Mouse (Mus musculus) spleen, adult 12 weeks (tissue): ENCODE data around the gene Gm27235.
"Not testable (repeated sequence)": the region's sequence is repeated elsewhere in the genome, so short reads cannot be mapped to it uniquely, and the experiment has no call there.

Experiments used
- DNase-seq: peaks from one replicate; pipeline ENCODE4 v3.0.0; 2022; ENCODE audit warnings: low spot score

The Gm27235 gene

DNA sequence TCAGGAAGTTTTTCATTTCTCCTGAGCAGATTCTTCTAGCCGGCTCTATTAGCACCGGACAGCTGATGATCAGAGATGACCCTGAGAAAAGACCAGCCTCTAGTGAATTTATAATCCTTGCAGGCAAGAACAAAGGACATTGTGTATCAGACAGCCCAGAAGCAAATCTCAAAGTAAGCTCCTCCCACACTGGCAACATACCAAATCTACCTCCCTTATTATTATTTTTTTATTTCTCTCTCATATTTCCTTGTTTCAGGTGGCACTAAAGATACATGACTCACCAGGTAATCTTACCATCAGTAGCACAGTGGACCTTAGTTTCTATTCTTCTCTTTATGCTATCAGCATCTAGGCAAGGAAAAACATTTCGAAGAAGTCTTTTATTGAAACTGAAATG lies at the start of gene Gm27235, which contains the start of gene D730048I06Rik:
Gm27235 (minus strand) TSS at position 101 of the 400 bp plus-strand sequence.
D730048I06Rik (minus strand) TSS at position 112 of the 400 bp plus-strand sequence.
- DNase-seq = no peak

DNA sequence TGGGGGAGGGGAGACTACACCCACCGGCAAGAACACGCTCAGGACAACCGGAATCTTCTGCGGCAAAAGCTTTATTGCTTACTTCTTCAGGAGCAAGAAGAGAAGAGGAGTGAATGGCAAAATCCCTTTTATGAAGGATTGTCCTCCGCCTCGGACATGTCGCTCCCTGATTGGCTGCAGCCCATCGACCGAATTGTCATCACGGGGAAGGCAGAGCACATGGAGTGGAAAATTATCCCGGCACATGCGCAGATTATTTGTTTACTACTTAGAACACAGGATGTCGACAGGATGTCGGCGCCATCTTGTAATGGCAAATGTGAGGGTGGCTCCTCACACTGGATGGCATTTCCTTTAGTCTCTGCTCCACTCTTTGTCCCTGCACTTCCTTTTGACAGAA lies 28.0 kb upstream of the Gm27235 start:
- not testable (repeated sequence) for DNase-seq

DNA sequence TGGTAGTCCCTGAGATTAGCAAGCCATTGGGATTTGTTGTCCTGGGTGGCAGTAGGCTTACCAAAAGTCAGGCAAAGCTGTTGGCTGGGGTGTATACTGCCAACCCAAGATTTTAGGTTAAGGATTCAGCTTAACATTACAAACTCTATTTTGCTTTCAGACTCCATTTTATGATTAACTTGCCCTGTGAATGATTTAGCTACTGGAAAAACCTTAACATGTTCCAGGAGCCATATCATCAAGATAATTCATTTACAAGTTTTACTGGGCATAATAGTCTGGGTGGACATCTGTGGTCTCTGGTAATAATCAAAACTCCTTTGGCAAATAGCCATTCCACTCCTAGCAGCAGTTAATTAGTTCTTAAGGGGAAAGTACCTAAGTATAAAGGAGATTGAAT lies 8.2 kb upstream of the Gm27235 start:
- no peak for DNase-seq

DNA sequence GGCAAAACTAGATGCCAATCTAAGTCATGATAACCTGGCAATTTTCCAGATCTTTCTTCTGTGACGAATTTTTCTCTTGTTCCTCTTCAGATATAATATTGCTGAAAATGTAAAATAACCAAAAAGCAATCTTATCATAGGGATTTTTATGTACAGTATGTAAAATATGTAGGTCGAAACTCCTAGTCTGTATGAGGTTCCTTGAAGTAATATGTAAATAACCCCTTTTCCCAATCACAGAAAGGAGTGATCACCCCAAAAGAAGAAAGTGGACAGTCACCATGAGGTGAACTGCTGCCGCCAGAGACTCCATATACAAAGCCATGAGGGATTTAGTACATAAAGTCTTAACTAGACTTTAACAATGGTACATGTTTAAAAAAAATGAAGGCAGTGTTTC lies 11.9 kb downstream of the Gm27235 start, which contains the start of gene Gm17727:
Gm17727 (minus strand) TSS at position 101 of the 400 bp plus-strand sequence.
- DNase-seq = no peak

DNA sequence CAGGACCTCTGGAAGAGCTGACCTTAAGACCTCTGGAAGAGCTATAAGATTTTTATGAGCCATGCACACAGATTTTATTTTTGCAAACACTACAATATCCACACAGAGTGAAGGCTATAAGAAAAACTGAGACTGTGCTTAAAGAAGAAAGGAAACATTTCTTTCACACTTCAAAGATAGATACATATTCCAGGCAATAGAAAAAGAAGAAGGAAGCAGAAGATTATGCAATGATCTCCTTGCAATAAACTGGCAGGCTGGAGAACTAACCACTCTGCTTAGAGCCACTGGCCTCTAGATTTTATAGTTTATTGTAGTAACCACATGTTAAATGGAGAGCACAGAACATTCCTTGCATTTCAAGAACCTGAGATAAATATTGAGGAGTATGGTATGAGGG lies 33.1 kb downstream of the Gm27235 start:
- DNase-seq = no peak

DNA sequence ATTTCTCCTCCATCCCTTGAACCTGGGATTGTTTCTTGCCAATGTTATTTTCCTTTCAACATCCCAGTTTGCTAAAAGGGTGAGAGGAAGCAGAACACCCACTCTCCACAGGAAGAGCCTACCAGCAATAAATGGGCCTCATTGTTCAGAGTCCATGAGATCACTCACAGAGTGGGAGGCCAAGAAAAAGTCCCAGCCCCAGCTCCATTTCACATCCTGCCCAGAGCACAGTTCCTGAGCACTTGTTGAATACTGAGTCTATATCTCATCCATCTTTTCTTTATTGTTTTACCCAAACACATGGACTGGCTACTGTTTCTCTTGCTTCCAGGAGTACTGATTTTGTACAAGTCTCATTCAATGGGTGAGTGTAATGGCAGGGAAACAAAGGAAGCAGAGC lies 49.2 kb downstream of the Gm27235 start, which contains the start of gene Gm17677:
Gm17677 (plus strand) TSS at position 301 of the 400 bp plus-strand sequence.
- DNase-seq = no peak
